Mouse (Mus musculus): ENCODE results near the gene Tmem246. TPM values are rescaled to one million over a fixed set of nuclear protein-coding genes. Genes with fewer than 3 reads are reported as not detected.

Tmem246 gene
- polyA plus RNA-seq (2015; fragmentation: Nextera tagmentation; extraction: Ambion mirVana), result 62.6 and 70.0 TPM in 2 replicates

GRCm38 (mm10) chr4:49597183-49598100, at the start of gene Tmem246:
Tmem246 (minus strand) TSS chr4:49597876.
- Histone ChIP-seq H3K9me3 (ENCODE audit: control insufficient read depth, low read length) (no peaks in the 10 kb centered on the region), H3K4me2 (replicated peaks; ENCODE audit: low read depth) (peak within 1 kb of the TSS; percentile 88), H3K36me3 (ENCODE audit: control insufficient read depth, insufficient read depth, low read length) (no peaks in the 10 kb centered on the region), H3K9ac (ENCODE audit: low read length) (peak within 1 kb of the TSS; percentile 89), H3K27me3 (ENCODE audit: control insufficient read depth, insufficient read depth, low read length) (no peaks in the 10 kb centered on the region), H3K27ac (replicated peaks) (peak within 1 kb of the TSS; percentile 95), H3K4me1 (replicated peaks; ENCODE audit: control insufficient read depth, insufficient read depth) (no peaks in the 10 kb centered on the region), H3K4me3 (ENCODE audit: low read depth, low read length) (peak within 1 kb of the TSS; percentile 79)
- under 1% methylated on average over 75 of the region's 77 CpGs for WGBS
- DNase-seq (ENCODE audit: low spot score) (peak; percentile 89), ATAC-seq (ENCODE audit: low FRiP score, low TSS enrichment) (peak; percentile 94)
- TF ChIP-seq EP300 (optimal IDR thresholded peaks at IDR 0.05) (no peak), CTCF (IDR thresholded peaks at IDR 0.05; ENCODE audit: low read depth) (peak; percentile 33; the same call in 1 of the 2 replicates)

- H3K36me3 ChIP-seq (ENCODE audit: control insufficient read depth, insufficient read depth, low read length), result peaks cover 16% of the 10 kb centered on the region
- TF ChIP-seq CTCF (IDR thresholded peaks at IDR 0.05; ENCODE audit: low read depth) (peak; percentile 32; the same call in 1 of the 2 replicates), EP300 (optimal IDR thresholded peaks at IDR 0.05) (no peak)
- H3K4me2 ChIP-seq (replicated peaks; ENCODE audit: low read depth), result no peak overlapping the region
- no peaks in the 10 kb centered on the region for H3K27me3 ChIP-seq (ENCODE audit: control insufficient read depth, insufficient read depth, low read length)
- no peaks in the 10 kb centered on the region for H3K9me3 ChIP-seq (ENCODE audit: control insufficient read depth, low read length)
- no peak for ATAC-seq (ENCODE audit: low FRiP score, low TSS enrichment)
- no peak overlapping the region for H3K9ac ChIP-seq (ENCODE audit: low read length)
- H3K4me1 ChIP-seq (replicated peaks; ENCODE audit: control insufficient read depth, insufficient read depth), result no peaks in the 10 kb centered on the region
- H3K27ac ChIP-seq (replicated peaks), result no peak overlapping the region
- H3K4me3 ChIP-seq (ENCODE audit: low read depth, low read length), result no peak overlapping the region
- WGBS, result 56% methylated on average over 2 of the region's 2 CpGs
- DNase-seq (ENCODE audit: low spot score), result no peak
Observed at GRCm38 (mm10) chr4:49639913-49640312, 42.2 kb upstream of the Tmem246 start.

GRCm38 (mm10) chr4:49637821-49638220, 40.1 kb upstream of the Tmem246 start:
- no peaks in the 10 kb centered on the region for H3K27me3 ChIP-seq (ENCODE audit: control insufficient read depth, insufficient read depth, low read length)
- WGBS, result 91% methylated on average over 11 of the region's 11 CpGs
- peaks cover 11% of the 10 kb centered on the region for H3K36me3 ChIP-seq (ENCODE audit: control insufficient read depth, insufficient read depth, low read length)
- H3K4me1 ChIP-seq (replicated peaks; ENCODE audit: control insufficient read depth, insufficient read depth), result no peaks in the 10 kb centered on the region
- no peak overlapping the region for H3K9ac ChIP-seq (ENCODE audit: low read length)
- no peak overlapping the region for H3K27ac ChIP-seq (replicated peaks)
- H3K4me2 ChIP-seq (replicated peaks; ENCODE audit: low read depth), result no peak overlapping the region
- DNase-seq (ENCODE audit: low spot score) (no peak), ATAC-seq (ENCODE audit: low FRiP score, low TSS enrichment) (no peak)
- TF ChIP-seq CTCF (IDR thresholded peaks at IDR 0.05; ENCODE audit: low read depth) (no peak), EP300 (optimal IDR thresholded peaks at IDR 0.05) (no peak)
- H3K4me3 ChIP-seq (ENCODE audit: low read depth, low read length), result no peak overlapping the region
- H3K9me3 ChIP-seq (ENCODE audit: control insufficient read depth, low read length), result no peaks in the 10 kb centered on the region

- H3K27ac ChIP-seq (replicated peaks), result peak overlapping the region; percentile 95
- 0% methylated on average over 30 of the region's 30 CpGs for WGBS
- peak overlapping the region; percentile 89 for H3K9ac ChIP-seq (ENCODE audit: low read length)
- no peaks in the 10 kb centered on the region for H3K9me3 ChIP-seq (ENCODE audit: control insufficient read depth, low read length)
- peak overlapping the region; percentile 88 for H3K4me2 ChIP-seq (replicated peaks; ENCODE audit: low read depth)
- TF ChIP-seq CTCF (IDR thresholded peaks at IDR 0.05; ENCODE audit: low read depth), result no peak
- no peak for TF ChIP-seq EP300 (optimal IDR thresholded peaks at IDR 0.05)
- ATAC-seq (ENCODE audit: low FRiP score, low TSS enrichment), result peak; percentile 67; the same call in 1 of the 2 replicates
- H3K4me1 ChIP-seq (replicated peaks; ENCODE audit: control insufficient read depth, insufficient read depth), result no peaks in the 10 kb centered on the region
- H3K27me3 ChIP-seq (ENCODE audit: control insufficient read depth, insufficient read depth, low read length), result no peaks in the 10 kb centered on the region
- peak overlapping the region; percentile 78 for H3K4me3 ChIP-seq (ENCODE audit: low read depth, low read length)
- H3K36me3 ChIP-seq (ENCODE audit: control insufficient read depth, insufficient read depth, low read length), result no peaks in the 10 kb centered on the region; the same call in 1 of the 2 replicates
- no peak for DNase-seq (ENCODE audit: low spot score)
Observed at GRCm38 (mm10) chr4:49632139-49632481, 34.4 kb upstream of the Tmem246 start.

GRCm38 (mm10) chr4:49631319-49632138, 33.9 kb upstream of the Tmem246 start, which contains the start of gene Rnf20:
Rnf20 (plus strand) TSS chr4:49632006.
- H3K27me3 ChIP-seq (ENCODE audit: control insufficient read depth, insufficient read depth, low read length), result no peaks in the 10 kb centered on the region
- H3K4me3 ChIP-seq (ENCODE audit: low read depth, low read length), result peak within 1 kb of the TSS; percentile 78
- peak within 1 kb of the TSS; percentile 88 for H3K4me2 ChIP-seq (replicated peaks; ENCODE audit: low read depth)
- no peaks in the 10 kb centered on the region for H3K9me3 ChIP-seq (ENCODE audit: control insufficient read depth, low read length)
- no peaks in the 10 kb centered on the region; the same call in 1 of the 2 replicates for H3K36me3 ChIP-seq (ENCODE audit: control insufficient read depth, insufficient read depth, low read length)
- H3K4me1 ChIP-seq (replicated peaks; ENCODE audit: control insufficient read depth, insufficient read depth), result no peaks in the 10 kb centered on the region
- H3K27ac ChIP-seq (replicated peaks), result peak within 1 kb of the TSS; percentile 95
- WGBS, result 3% methylated on average over 37 of the region's 37 CpGs
- ATAC-seq (ENCODE audit: low FRiP score, low TSS enrichment), result peak; percentile 97
- H3K9ac ChIP-seq (ENCODE audit: low read length), result peak within 1 kb of the TSS; percentile 89
- DNase-seq (ENCODE audit: low spot score), result peak; percentile 95
- no peak for TF ChIP-seq EP300 (optimal IDR thresholded peaks at IDR 0.05)
- TF ChIP-seq CTCF (IDR thresholded peaks at IDR 0.05; ENCODE audit: low read depth), result no peak
